Mouse (Mus musculus) embryonic facial prominence, embryonic 12.5 days (tissue): Measurements from ENCODE around the gene Larp4. TPM values are rescaled to one million over a fixed set of nuclear protein-coding genes. Genes with fewer than 3 reads are reported as not detected.
A peak's percentile ranks its signal among the peaks of the same experiment; 100 is the strongest.

Source experiments
- ATAC-seq: fragments of 200-750 bp; cut with Nextera tagmentation; 2 replicates; pipeline ENCODE4 v1.8.0; 2017; ENCODE audit not compliant: insufficient number of reproducible peaks, insufficient read depth, low FRiP score, low TSS enrichment
- H3K27ac ChIP-seq: fragments of 300-500 bp; sonication (generic); 2 replicates; pipeline ENCODE4 v1.5.1; 2016; ENCODE audit warnings: mild to moderate bottlenecking
- H3K27me3 ChIP-seq: fragments of 300-500 bp; sonication (generic); 2 replicates; pipeline ENCODE4 v1.6.1; 2016; ENCODE audit warnings: mild to moderate bottlenecking, moderate library complexity
- H3K36me3 ChIP-seq: fragments of 300-500 bp; sonication (generic); 2 replicates; pipeline ENCODE4 v1.6.1; 2016; ENCODE audit warnings: mild to moderate bottlenecking
- H3K4me1 ChIP-seq: fragments of 300-500 bp; sonication (generic); 2 replicates; pipeline ENCODE4 v1.6.1; 2016
- H3K4me2 ChIP-seq: fragments of 300-500 bp; sonication (generic); replicated peaks from 2 replicates; pipeline ENCODE4 v1.6.1; 2016; ENCODE audit warnings: mild to moderate bottlenecking, moderate library complexity
- H3K4me3 ChIP-seq: fragments of 300-500 bp; sonication (generic); 2 replicates; pipeline ENCODE4 v1.5.1; 2016; ENCODE audit warnings: mild to moderate bottlenecking
- H3K9ac ChIP-seq: fragments of 300-500 bp; sonication (generic); 2 replicates; pipeline ENCODE4 v1.6.1; 2016; ENCODE audit warnings: mild to moderate bottlenecking, moderate library complexity
- H3K9me3 ChIP-seq: fragments of 300-500 bp; sonication (generic); 2 replicates; pipeline ENCODE4 v1.6.1; 2016; ENCODE audit warnings: mild to moderate bottlenecking, moderate library complexity
- WGBS: fragments of 180-500 bp; shearing (Covaris S2); methylation state at CpG from one replicate; pipeline ENCODE4 v1.1.7; 2016; 5-methylcytosine and 5-hydroxymethylcytosine counted together
- polyA plus RNA-seq: library from polyadenylated mRNA; unstranded; fragments of >200 nt; fragmentation: Nextera tagmentation; extraction: Ambion mirVana; gene quantifications from 2 replicates; pipeline ENCODE4 v1.2.1, GENCODE M21; 2016

The Larp4 gene
- polyA plus RNA-seq, 1 experiment from 2014 or later, result 31.0 TPM

GRCm38 (mm10) chr15:100021175-100021574 lies 51.3 kb downstream of the Larp4 start:
- no peak overlapping the region for H3K4me2 ChIP-seq
- no peak overlapping the region for H3K27ac ChIP-seq
- H3K4me1 ChIP-seq, result no peaks in the 10 kb centered on the region
- H3K9ac ChIP-seq, result no peak overlapping the region
- no peak for ATAC-seq
- H3K4me3 ChIP-seq, result no peak overlapping the region
- 84% methylated on average over 1 of the region's 1 CpGs for WGBS
- peaks cover 4% of the 10 kb centered on the region for H3K36me3 ChIP-seq
- no peaks in the 10 kb centered on the region for H3K9me3 ChIP-seq
- H3K27me3 ChIP-seq, result no peaks in the 10 kb centered on the region

GRCm38 (mm10) chr15:100022923-100023322 lies 53.1 kb downstream of the Larp4 start:
- no peak overlapping the region for H3K4me2 ChIP-seq

GRCm38 (mm10) chr15:100025076-100025834 lies 55.4 kb downstream of the Larp4 start:
- Histone ChIP-seq H3K4me2 (no peak overlapping the region), H3K4me1 (no peaks in the 10 kb centered on the region), H3K9me3 (no peaks in the 10 kb centered on the region), H3K27me3 (no peaks in the 10 kb centered on the region), H3K36me3 (no peaks in the 10 kb centered on the region; the same call in 1 of the 2 replicates), H3K4me3 (no peak overlapping the region), H3K9ac (no peak overlapping the region), H3K27ac (no peak overlapping the region)
- ATAC-seq, result no peak
- 75% methylated on average over 11 of the region's 11 CpGs for WGBS

More at GRCm38 (mm10) chr15:100022923-100023322, 53.1 kb downstream of the Larp4 start:
- no peaks in the 10 kb centered on the region for H3K27me3 ChIP-seq
- H3K9ac ChIP-seq, result no peak overlapping the region
- no peaks in the 10 kb centered on the region for H3K9me3 ChIP-seq
- WGBS, result 22% methylated on average over 5 of the region's 5 CpGs
- H3K4me3 ChIP-seq, result no peak overlapping the region
- no peaks in the 10 kb centered on the region for H3K4me1 ChIP-seq
- no peaks in the 10 kb centered on the region; the same call in 1 of the 2 replicates for H3K36me3 ChIP-seq
- no peak overlapping the region for H3K27ac ChIP-seq
- no peak for ATAC-seq

GRCm38 (mm10) chr15:100028133-100028532 lies 58.3 kb downstream of the Larp4 start:
- no peak overlapping the region for H3K4me2 ChIP-seq
- H3K4me3 ChIP-seq, result no peak overlapping the region
- H3K36me3 ChIP-seq, result no peaks in the 10 kb centered on the region
- no peak overlapping the region for H3K9ac ChIP-seq
- ATAC-seq, result no peak
- WGBS, result 75% methylated on average over 2 of the region's 2 CpGs
- no peaks in the 10 kb centered on the region for H3K9me3 ChIP-seq
- no peak overlapping the region for H3K27ac ChIP-seq
- H3K4me1 ChIP-seq, result no peaks in the 10 kb centered on the region
- no peaks in the 10 kb centered on the region for H3K27me3 ChIP-seq

- WGBS, result 78% methylated on average over 8 of the region's 8 CpGs
- Histone ChIP-seq H3K9ac (no peak overlapping the region), H3K27ac (no peak overlapping the region), H3K36me3 (no peaks in the 10 kb centered on the region), H3K27me3 (no peaks in the 10 kb centered on the region), H3K4me1 (no peaks in the 10 kb centered on the region), H3K9me3 (no peaks in the 10 kb centered on the region), H3K4me2 (no peak overlapping the region), H3K4me3 (no peak overlapping the region)
- no peak for ATAC-seq
Observed at GRCm38 (mm10) chr15:100029497-100029896, 59.6 kb downstream of the Larp4 start.

- WGBS, result 92% methylated on average over 2 of the region's 2 CpGs
- H3K27me3 ChIP-seq, result no peaks in the 10 kb centered on the region
- no peak overlapping the region for H3K27ac ChIP-seq
- no peaks in the 10 kb centered on the region for H3K4me1 ChIP-seq
- no peaks in the 10 kb centered on the region for H3K36me3 ChIP-seq
- no peak overlapping the region for H3K4me3 ChIP-seq
- H3K9me3 ChIP-seq, result no peaks in the 10 kb centered on the region
- ATAC-seq, result no peak
- H3K4me2 ChIP-seq, result no peak overlapping the region
- no peak overlapping the region for H3K9ac ChIP-seq
Observed at GRCm38 (mm10) chr15:100029900-100030299, 60.0 kb downstream of the Larp4 start.

GRCm38 (mm10) chr15:100032546-100032945 lies 62.7 kb downstream of the Larp4 start:
- no peaks in the 10 kb centered on the region for H3K4me1 ChIP-seq
- WGBS, result 89% methylated on average over 3 of the region's 3 CpGs
- no peak overlapping the region for H3K4me2 ChIP-seq
- no peak overlapping the region for H3K9ac ChIP-seq
- no peak for ATAC-seq
- H3K4me3 ChIP-seq, result no peak overlapping the region
- no peaks in the 10 kb centered on the region for H3K36me3 ChIP-seq
- H3K27me3 ChIP-seq, result 0 out of 2 replicates have a peak, but pooled peaks cover under 1% of the 10 kb centered on the region
- H3K27ac ChIP-seq, result no peak overlapping the region
- H3K9me3 ChIP-seq, result no peaks in the 10 kb centered on the region

GRCm38 (mm10) chr15:100038470-100038971 lies 68.7 kb downstream of the Larp4 start, which contains the start of gene Dip2b:
Dip2b (plus strand) TSS chr15:100038664.
- Histone ChIP-seq H3K9ac (peak within 1 kb of the TSS; percentile 96), H3K4me2 (peak within 1 kb of the TSS; percentile 76), H3K9me3 (no peaks in the 10 kb centered on the region), H3K36me3 (no peaks in the 10 kb centered on the region), H3K27ac (peak within 1 kb of the TSS; percentile 97), H3K27me3 (peaks cover 4% of the 10 kb centered on the region), H3K4me1 (peaks cover 21% of the 10 kb centered on the region), H3K4me3 (peak within 1 kb of the TSS; percentile 90)
- under 1% methylated on average over 51 of the region's 68 CpGs for WGBS
- peak; percentile 80 for ATAC-seq

- Histone ChIP-seq H3K27me3 (peaks cover 4% of the 10 kb centered on the region), H3K27ac (peak overlapping the region; percentile 97), H3K4me3 (peak overlapping the region; percentile 90), H3K9me3 (no peaks in the 10 kb centered on the region), H3K4me1 (peaks cover 21% of the 10 kb centered on the region), H3K4me2 (peak overlapping the region; percentile 76), H3K9ac (peak overlapping the region; percentile 96), H3K36me3 (no peaks in the 10 kb centered on the region)
- WGBS, result under 1% methylated on average over 36 of the region's 36 CpGs
- ATAC-seq, result peak; percentile 74
Observed at GRCm38 (mm10) chr15:100039001-100039701, 69.3 kb downstream of the Larp4 start.

GRCm38 (mm10) chr15:100040541-100041266 lies 70.8 kb downstream of the Larp4 start:
- 32% methylated on average over 14 of the region's 14 CpGs for WGBS
- Histone ChIP-seq H3K4me3 (peak overlapping the region; percentile 4; the same call in 1 of the 2 replicates), H3K4me1 (peaks cover 31% of the 10 kb centered on the region), H3K4me2 (peak overlapping the region; percentile 76), H3K9ac (peak overlapping the region; percentile 32; the same call in 1 of the 2 replicates), H3K27ac (no peak overlapping the region), H3K9me3 (no peaks in the 10 kb centered on the region), H3K27me3 (peaks cover 4% of the 10 kb centered on the region), H3K36me3 (no peaks in the 10 kb centered on the region)
- no peak for ATAC-seq

GRCm38 (mm10) chr15:100041267-100042047 lies 71.6 kb downstream of the Larp4 start:
- H3K9ac ChIP-seq, result peak overlapping the region; percentile 32; the same call in 1 of the 2 replicates
- H3K4me3 ChIP-seq, result no peak overlapping the region
- ATAC-seq, result no peak
- H3K9me3 ChIP-seq, result no peaks in the 10 kb centered on the region
- H3K27me3 ChIP-seq, result peaks cover 4% of the 10 kb centered on the region
- peak overlapping the region; percentile 37 for H3K27ac ChIP-seq
- peaks cover 37% of the 10 kb centered on the region for H3K4me1 ChIP-seq
- no peaks in the 10 kb centered on the region for H3K36me3 ChIP-seq
- peak overlapping the region; percentile 76 for H3K4me2 ChIP-seq
- WGBS, result 46% methylated on average over 10 of the region's 10 CpGs
